Mouse (Mus musculus) hindbrain, embryonic 15.5 days (tissue): ENCODE measurements around the gene Prn. TPM values are rescaled to one million over a fixed set of nuclear protein-coding genes. Genes with fewer than 3 reads are reported as not detected.

Experiments
- ATAC-seq: fragments of 200-750 bp; cut with Nextera tagmentation; 2 replicates; pipeline ENCODE4 v1.8.0; 2017; ENCODE audit warnings: low read depth, moderate number of reproducible peaks, moderate TSS enrichment; ENCODE audit not compliant: low FRiP score
- H3K27ac ChIP-seq: fragments of 300-500 bp; sonication (generic); replicated peaks from 2 replicates; pipeline ENCODE4 v1.5.1; 2015; ENCODE audit warnings: mild to moderate bottlenecking, inconsistent platforms
- H3K27me3 ChIP-seq: fragments of 300-500 bp; sonication (generic); 2 replicates; pipeline ENCODE4 v1.6.1; 2015; ENCODE audit warnings: control low read depth, inconsistent platforms
- H3K36me3 ChIP-seq: fragments of 300-500 bp; sonication (generic); 2 replicates; pipeline ENCODE4 v1.6.1; 2015; ENCODE audit warnings: control low read depth, inconsistent platforms
- H3K4me1 ChIP-seq: fragments of 300-500 bp; sonication (generic); replicated peaks from 2 replicates; pipeline ENCODE4 v1.6.1; 2015; ENCODE audit warnings: control low read depth, inconsistent platforms
- H3K4me2 ChIP-seq: fragments of 300-500 bp; sonication (generic); 2 replicates; pipeline ENCODE4 v1.6.1; 2015; ENCODE audit warnings: moderate library complexity, mild to moderate bottlenecking, inconsistent platforms
- H3K4me3 ChIP-seq: fragments of 300-500 bp; sonication (generic); 2 replicates; pipeline ENCODE4 v1.5.1; 2015; ENCODE audit warnings: mild to moderate bottlenecking, inconsistent platforms
- H3K9ac ChIP-seq: fragments of 300-500 bp; sonication (generic); 2 replicates; pipeline ENCODE4 v1.6.1; 2015; ENCODE audit warnings: inconsistent platforms
- H3K9me3 ChIP-seq: fragments of 300-500 bp; sonication (generic); 2 replicates; pipeline ENCODE4 v1.6.1; 2016; ENCODE audit warnings: control low read depth, inconsistent platforms
- WGBS: fragments of 180-500 bp; shearing (Covaris S2); methylation state at CpG from one replicate; pipeline ENCODE4 v1.1.7; 2015; 5-methylcytosine and 5-hydroxymethylcytosine counted together
- polyA plus RNA-seq: library from polyadenylated mRNA; unstranded; fragments of >200 nt; fragmentation: Nextera tagmentation; extraction: Ambion mirVana; gene quantifications from 2 replicates; pipeline ENCODE4 v1.2.1, GENCODE M21; 2015

Prn gene
- polyA plus RNA-seq, 1 experiment from 2014 or later, result not detected

GRCm38 (mm10) chr2:131940506-131940905, 30.7 kb downstream of the Prn start:
- Histone ChIP-seq H3K9ac (no peak overlapping the region), H3K4me2 (no peak overlapping the region), H3K4me1 (no peaks in the 10 kb centered on the region), H3K27ac (no peak overlapping the region), H3K27me3 (no peaks in the 10 kb centered on the region), H3K36me3 (peaks cover 16% of the 10 kb centered on the region), H3K4me3 (no peak overlapping the region), H3K9me3 (no peaks in the 10 kb centered on the region)
- ATAC-seq, result no peak
- WGBS, result 79% methylated on average over 3 of the region's 3 CpGs

GRCm38 (mm10) chr2:131941501-131941900, 31.7 kb downstream of the Prn start:
- Histone ChIP-seq H3K9ac (no peak overlapping the region), H3K9me3 (no peaks in the 10 kb centered on the region), H3K4me3 (no peak overlapping the region), H3K36me3 (peaks cover 13% of the 10 kb centered on the region), H3K4me2 (no peak overlapping the region), H3K4me1 (no peaks in the 10 kb centered on the region), H3K27me3 (no peaks in the 10 kb centered on the region), H3K27ac (no peak overlapping the region)
- ATAC-seq, result no peak
- WGBS, result 85% methylated on average over 6 of the region's 6 CpGs

GRCm38 (mm10) chr2:131944370-131944769, 34.6 kb downstream of the Prn start:
- Histone ChIP-seq H3K4me3 (no peak overlapping the region), H3K9me3 (no peaks in the 10 kb centered on the region), H3K4me1 (no peaks in the 10 kb centered on the region), H3K9ac (no peak overlapping the region), H3K4me2 (no peak overlapping the region), H3K36me3 (no peaks in the 10 kb centered on the region), H3K27me3 (no peaks in the 10 kb centered on the region), H3K27ac (no peak overlapping the region)
- 9% methylated on average over 1 of the region's 1 CpGs for WGBS
- no peak for ATAC-seq

GRCm38 (mm10) chr2:131945225-131945624, 35.5 kb downstream of the Prn start:
- Histone ChIP-seq H3K9me3 (no peaks in the 10 kb centered on the region), H3K4me2 (no peak overlapping the region), H3K36me3 (no peaks in the 10 kb centered on the region), H3K9ac (no peak overlapping the region), H3K27ac (no peak overlapping the region), H3K4me1 (peaks cover 2% of the 10 kb centered on the region; the same call in 1 of the 2 replicates), H3K4me3 (no peak overlapping the region), H3K27me3 (0 out of 2 replicates have a peak, but pooled peaks cover 2% of the 10 kb centered on the region)
- 87% methylated on average over 8 of the region's 8 CpGs for WGBS
- no peak for ATAC-seq

GRCm38 (mm10) chr2:131945765-131946164, 36.0 kb downstream of the Prn start:
- Histone ChIP-seq H3K27me3 (0 out of 2 replicates have a peak, but pooled peaks cover 4% of the 10 kb centered on the region), H3K27ac (no peak overlapping the region), H3K4me1 (peaks cover 2% of the 10 kb centered on the region; the same call in 1 of the 2 replicates), H3K36me3 (no peaks in the 10 kb centered on the region), H3K4me2 (no peak overlapping the region), H3K9me3 (no peaks in the 10 kb centered on the region), H3K9ac (no peak overlapping the region), H3K4me3 (no peak overlapping the region)
- WGBS, result 83% methylated on average over 6 of the region's 6 CpGs
- no peak for ATAC-seq

GRCm38 (mm10) chr2:131946351-131946750, 36.6 kb downstream of the Prn start:
- no peak for ATAC-seq
- Histone ChIP-seq H3K27ac (no peak overlapping the region), H3K4me1 (peaks cover 2% of the 10 kb centered on the region; the same call in 1 of the 2 replicates), H3K4me3 (no peak overlapping the region), H3K27me3 (0 out of 2 replicates have a peak, but pooled peaks cover 4% of the 10 kb centered on the region), H3K36me3 (no peaks in the 10 kb centered on the region), H3K9ac (no peak overlapping the region), H3K9me3 (no peaks in the 10 kb centered on the region), H3K4me2 (no peak overlapping the region)
- WGBS, result 96% methylated on average over 16 of the region's 16 CpGs

GRCm38 (mm10) chr2:131948156-131948555, 38.4 kb downstream of the Prn start:
- H3K4me1 ChIP-seq, result peaks cover 11% of the 10 kb centered on the region
- WGBS, result 78% methylated on average over 3 of the region's 3 CpGs
- H3K27me3 ChIP-seq, result peaks cover 18% of the 10 kb centered on the region; the same call in 1 of the 2 replicates
- H3K36me3 ChIP-seq, result no peaks in the 10 kb centered on the region
- no peak for ATAC-seq
- no peak overlapping the region for H3K4me2 ChIP-seq
- H3K9ac ChIP-seq, result no peak overlapping the region
- H3K4me3 ChIP-seq, result no peak overlapping the region
- H3K27ac ChIP-seq, result no peak overlapping the region
- no peaks in the 10 kb centered on the region for H3K9me3 ChIP-seq

- Histone ChIP-seq H3K36me3 (no peaks in the 10 kb centered on the region), H3K4me2 (no peak overlapping the region), H3K4me1 (peaks cover 14% of the 10 kb centered on the region), H3K9ac (no peak overlapping the region), H3K9me3 (no peaks in the 10 kb centered on the region), H3K4me3 (no peak overlapping the region), H3K27ac (no peak overlapping the region), H3K27me3 (peaks cover 24% of the 10 kb centered on the region)
- no peak for ATAC-seq
- WGBS, result 83% methylated on average over 11 of the region's 11 CpGs
These were observed 39.3 kb downstream of the Prn start for GRCm38 (mm10) chr2:131948916-131949639.

- H3K4me2 ChIP-seq, result no peak overlapping the region
- H3K36me3 ChIP-seq, result no peaks in the 10 kb centered on the region
- H3K9me3 ChIP-seq, result no peaks in the 10 kb centered on the region
- H3K4me1 ChIP-seq, result peaks cover 16% of the 10 kb centered on the region
- peaks cover 31% of the 10 kb centered on the region for H3K27me3 ChIP-seq
- no peak overlapping the region for H3K4me3 ChIP-seq
- H3K27ac ChIP-seq, result no peak overlapping the region
- WGBS, result 53% methylated on average over 9 of the region's 9 CpGs
- ATAC-seq, result peak; percentile 40; the same call in 1 of the 2 replicates
- H3K9ac ChIP-seq, result no peak overlapping the region
These were observed 40.2 kb downstream of the Prn start for GRCm38 (mm10) chr2:131949767-131950597.

- ATAC-seq, result 0 out of 2 replicates have a peak, but pooled peaks have one; percentile 25
These were observed 40.9 kb downstream of the Prn start, which contains the start of gene Prnd for GRCm38 (mm10) chr2:131950598-131951095. Prnd (plus strand) TSS chr2:131950861.

GRCm38 (mm10) chr2:131952456-131952855, 42.7 kb downstream of the Prn start:
- 44% methylated on average over 2 of the region's 2 CpGs for WGBS
- Histone ChIP-seq H3K9me3 (no peaks in the 10 kb centered on the region), H3K4me2 (no peak overlapping the region), H3K9ac (no peak overlapping the region), H3K36me3 (no peaks in the 10 kb centered on the region), H3K27ac (no peak overlapping the region), H3K4me3 (no peak overlapping the region), H3K4me1 (peaks cover 16% of the 10 kb centered on the region), H3K27me3 (peaks cover 31% of the 10 kb centered on the region)
- no peak for ATAC-seq

More at GRCm38 (mm10) chr2:131950598-131951095, 40.9 kb downstream of the Prn start, which contains the start of gene Prnd:
- Histone ChIP-seq H3K27ac (no peak within 1 kb of the TSS), H3K4me3 (no peak within 1 kb of the TSS), H3K4me1 (peaks cover 16% of the 10 kb centered on the region), H3K9ac (no peak within 1 kb of the TSS), H3K27me3 (peaks cover 31% of the 10 kb centered on the region), H3K36me3 (no peaks in the 10 kb centered on the region), H3K4me2 (no peak within 1 kb of the TSS), H3K9me3 (no peaks in the 10 kb centered on the region)
- WGBS, result 23% methylated on average over 11 of the region's 11 CpGs
